Mouse (Mus musculus) erythroblast, embryonic 14.5 days (primary cell): ENCODE results near the gene Nkpd1.

Experiments
- GATA1 ChIP-seq: IDR thresholded peaks from 2 replicates; pipeline ENCODE4 v1.6.1; 2012; ENCODE audit warnings: low read length, inconsistent platforms, mixed read lengths
- TAL1 ChIP-seq: IDR thresholded peaks from 3 replicates; pipeline ENCODE4 v1.6.1; 2012; ENCODE audit warnings: low read length, inconsistent platforms, mixed read lengths

DNA sequence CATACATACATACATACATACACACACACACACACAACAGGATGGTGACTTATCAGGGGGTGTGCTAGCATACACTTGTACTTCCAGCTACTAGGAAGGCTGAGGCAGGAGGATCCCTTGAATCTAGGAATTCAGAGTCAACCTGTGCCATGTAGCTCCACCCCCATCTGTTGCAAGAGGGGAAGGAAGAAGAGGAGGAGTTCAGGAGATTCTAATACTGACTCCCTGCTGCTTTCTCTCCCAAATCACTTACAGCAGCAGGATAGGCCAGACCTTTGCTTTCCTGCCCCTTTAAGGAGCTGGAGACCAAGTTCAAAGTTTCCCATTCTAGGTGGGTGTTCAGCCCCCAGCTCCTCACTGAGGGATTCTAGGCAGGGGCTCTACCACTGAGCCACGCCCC is 32.1 kb upstream of the Nkpd1 start:
- TF ChIP-seq GATA1, result no peak
- TF ChIP-seq TAL1, result no peak
